Mouse (Mus musculus): ENCODE measurements around the gene Npl. TPM values are rescaled to one million over a fixed set of nuclear protein-coding genes. Genes with fewer than 3 reads are reported as not detected.
A peak's percentile ranks its signal among the peaks of the same experiment; 100 is the strongest.

The Npl gene
- total and polyA plus RNA-seq, 2 experiments from 2014 or later, result 0.57 to 3.2 TPM

DNA sequence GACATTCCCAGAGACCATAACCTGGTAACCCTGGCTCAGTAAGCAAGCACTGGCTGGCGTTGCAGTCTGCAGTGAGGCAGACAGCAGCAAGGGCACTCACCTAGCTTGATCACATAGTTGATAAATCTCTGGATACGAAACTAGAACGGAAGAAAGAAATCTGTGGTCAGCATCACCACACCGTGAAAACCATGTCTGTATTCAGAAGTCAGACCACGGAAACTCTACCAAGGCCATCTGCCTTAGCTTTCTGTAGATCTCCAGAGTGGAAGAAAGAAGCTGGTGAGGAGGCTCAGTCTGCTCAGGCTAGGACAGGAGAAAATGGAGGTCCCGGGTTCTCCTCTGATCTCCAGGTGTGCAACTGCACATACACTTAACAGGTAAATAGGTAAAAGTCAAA is 40.8 kb downstream of the Npl start:
- H3K27me3 ChIP-seq (ENCODE audit: control insufficient read depth, insufficient read depth, low read length), result no peaks in the 10 kb centered on the region
- no peaks in the 10 kb centered on the region for H3K9me3 ChIP-seq (replicated peaks; ENCODE audit: control insufficient read depth, low read length)
- H3K36me3 ChIP-seq (replicated peaks; ENCODE audit: control insufficient read depth, insufficient read depth, low read length), result no peaks in the 10 kb centered on the region
- TF ChIP-seq CTCF (IDR thresholded peaks at IDR 0.05; ENCODE audit: low read depth) (no peak), EP300 (IDR thresholded peaks at IDR 0.05; ENCODE audit: low read depth) (no peak)
- WGBS, result 78% methylated on average over 6 of the region's 6 CpGs
- no peak overlapping the region for H3K27ac ChIP-seq (ENCODE audit: low read depth)
- ATAC-seq (ENCODE audit: insufficient read depth, low read depth) (no peak), DNase-seq (ENCODE audit: low spot score) (no peak)
- H3K4me3 ChIP-seq (ENCODE audit: low read depth, low read length), result no peak overlapping the region
- no peak overlapping the region for H3K4me2 ChIP-seq (ENCODE audit: low read depth, low read length)
- H3K4me1 ChIP-seq (ENCODE audit: control insufficient read depth, insufficient read depth), result no peaks in the 10 kb centered on the region
- no peak overlapping the region for H3K9ac ChIP-seq (replicated peaks; ENCODE audit: low read depth, low read length)

GRCm38 (mm10) chr1:153506266-153506665 is 43.6 kb downstream of the Npl start:
- no peak for TF ChIP-seq EP300 (IDR thresholded peaks at IDR 0.05; ENCODE audit: low read depth)
- no peak for DNase-seq (ENCODE audit: low spot score)
- H3K4me2 ChIP-seq (ENCODE audit: low read depth, low read length), result no peak overlapping the region
- no peak overlapping the region for H3K4me3 ChIP-seq (ENCODE audit: low read depth, low read length)
- WGBS, result 54% methylated on average over 5 of the region's 6 CpGs
- no peaks in the 10 kb centered on the region for H3K27me3 ChIP-seq (ENCODE audit: control insufficient read depth, insufficient read depth, low read length)
- ATAC-seq (ENCODE audit: insufficient read depth, low read depth), result no peak
- no peak overlapping the region for H3K27ac ChIP-seq (ENCODE audit: low read depth)
- no peaks in the 10 kb centered on the region for H3K4me1 ChIP-seq (ENCODE audit: control insufficient read depth, insufficient read depth)
- no peaks in the 10 kb centered on the region for H3K36me3 ChIP-seq (replicated peaks; ENCODE audit: control insufficient read depth, insufficient read depth, low read length)
- no peaks in the 10 kb centered on the region for H3K9me3 ChIP-seq (replicated peaks; ENCODE audit: control insufficient read depth, low read length)
- H3K9ac ChIP-seq (replicated peaks; ENCODE audit: low read depth, low read length), result no peak overlapping the region

- WGBS, result 29% methylated on average over 5 of the region's 5 CpGs
- H3K36me3 ChIP-seq (replicated peaks; ENCODE audit: control insufficient read depth, insufficient read depth, low read length), result no peaks in the 10 kb centered on the region
- H3K9ac ChIP-seq (replicated peaks; ENCODE audit: low read depth, low read length), result no peak overlapping the region
- no peak overlapping the region for H3K4me2 ChIP-seq (ENCODE audit: low read depth, low read length)
- no peak for TF ChIP-seq EP300 (IDR thresholded peaks at IDR 0.05; ENCODE audit: low read depth)
- TF ChIP-seq CTCF (IDR thresholded peaks at IDR 0.05; ENCODE audit: low read depth), result no peak
- H3K4me3 ChIP-seq (ENCODE audit: low read depth, low read length), result no peak overlapping the region
- no peaks in the 10 kb centered on the region for H3K9me3 ChIP-seq (replicated peaks; ENCODE audit: control insufficient read depth, low read length)
- H3K4me1 ChIP-seq (ENCODE audit: control insufficient read depth, insufficient read depth), result no peaks in the 10 kb centered on the region
- ATAC-seq (ENCODE audit: insufficient read depth, low read depth) (peak; percentile 27; the same call in 1 of the 2 replicates), DNase-seq (ENCODE audit: low spot score) (no peak)
- H3K27me3 ChIP-seq (ENCODE audit: control insufficient read depth, insufficient read depth, low read length), result no peaks in the 10 kb centered on the region
- H3K27ac ChIP-seq (ENCODE audit: low read depth), result peak overlapping the region; percentile 30; the same call in 1 of the 2 replicates
Measured at GRCm38 (mm10) chr1:153501644-153502321, 48.1 kb downstream of the Npl start.

DNA sequence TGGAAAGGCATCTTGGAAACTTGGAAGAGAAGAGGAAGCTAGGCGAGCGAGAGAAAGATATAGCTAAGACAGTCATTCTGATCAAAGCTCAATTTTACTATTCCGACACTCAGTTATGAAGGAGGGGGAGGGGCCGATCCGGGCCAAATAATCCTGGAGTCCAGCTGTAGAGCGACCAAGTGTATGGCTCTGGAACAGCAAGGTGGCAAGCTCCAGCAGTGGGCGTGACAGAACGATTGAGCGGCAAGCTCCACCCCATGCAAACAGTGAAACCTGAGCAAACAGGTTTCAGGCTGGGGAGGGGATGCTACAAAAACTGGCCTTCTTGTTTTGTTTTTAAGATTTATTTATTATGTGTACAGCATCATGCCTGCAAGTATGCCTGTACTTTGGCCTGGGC is 49.8 kb downstream of the Npl start:
- no peaks in the 10 kb centered on the region for H3K9me3 ChIP-seq (replicated peaks; ENCODE audit: control insufficient read depth, low read length)

GRCm38 (mm10) chr1:153496030-153496429 is 53.8 kb downstream of the Npl start:
- ATAC-seq (ENCODE audit: insufficient read depth, low read depth) (no peak), DNase-seq (ENCODE audit: low spot score) (no peak)
- Histone ChIP-seq H3K9me3 (replicated peaks; ENCODE audit: control insufficient read depth, low read length) (no peaks in the 10 kb centered on the region), H3K4me3 (ENCODE audit: low read depth, low read length) (no peak overlapping the region), H3K27me3 (ENCODE audit: control insufficient read depth, insufficient read depth, low read length) (no peaks in the 10 kb centered on the region), H3K4me1 (ENCODE audit: control insufficient read depth, insufficient read depth) (no peaks in the 10 kb centered on the region), H3K4me2 (ENCODE audit: low read depth, low read length) (no peak overlapping the region), H3K27ac (ENCODE audit: low read depth) (no peak overlapping the region), H3K36me3 (replicated peaks; ENCODE audit: control insufficient read depth, insufficient read depth, low read length) (no peaks in the 10 kb centered on the region), H3K9ac (replicated peaks; ENCODE audit: low read depth, low read length) (no peak overlapping the region)
- TF ChIP-seq CTCF (IDR thresholded peaks at IDR 0.05; ENCODE audit: low read depth) (no peak), EP300 (IDR thresholded peaks at IDR 0.05; ENCODE audit: low read depth) (no peak)
- 73% methylated on average over 3 of the region's 3 CpGs for WGBS

More for the DNA sequence above, 49.8 kb downstream of the Npl start:
- WGBS, result 84% methylated on average over 9 of the region's 9 CpGs
- TF ChIP-seq EP300 (IDR thresholded peaks at IDR 0.05; ENCODE audit: low read depth) (no peak), CTCF (IDR thresholded peaks at IDR 0.05; ENCODE audit: low read depth) (no peak)
- Histone ChIP-seq H3K4me3 (ENCODE audit: low read depth, low read length) (no peak overlapping the region), H3K27ac (ENCODE audit: low read depth) (no peak overlapping the region), H3K27me3 (ENCODE audit: control insufficient read depth, insufficient read depth, low read length) (no peaks in the 10 kb centered on the region), H3K4me2 (ENCODE audit: low read depth, low read length) (no peak overlapping the region), H3K4me1 (ENCODE audit: control insufficient read depth, insufficient read depth) (no peaks in the 10 kb centered on the region), H3K36me3 (replicated peaks; ENCODE audit: control insufficient read depth, insufficient read depth, low read length) (no peaks in the 10 kb centered on the region), H3K9ac (replicated peaks; ENCODE audit: low read depth, low read length) (no peak overlapping the region)
- ATAC-seq (ENCODE audit: insufficient read depth, low read depth) (no peak), DNase-seq (ENCODE audit: low spot score) (no peak)

- no peaks in the 10 kb centered on the region for H3K36me3 ChIP-seq (replicated peaks; ENCODE audit: control insufficient read depth, insufficient read depth, low read length)
- no peaks in the 10 kb centered on the region for H3K9me3 ChIP-seq (replicated peaks; ENCODE audit: control insufficient read depth, low read length)
- no peak overlapping the region for H3K4me3 ChIP-seq (ENCODE audit: low read depth, low read length)
- 26% methylated on average over 6 of the region's 6 CpGs for WGBS
- no peak for ATAC-seq (ENCODE audit: insufficient read depth, low read depth)
- H3K9ac ChIP-seq (replicated peaks; ENCODE audit: low read depth, low read length), result no peak overlapping the region
- no peaks in the 10 kb centered on the region for H3K4me1 ChIP-seq (ENCODE audit: control insufficient read depth, insufficient read depth)
- no peak for TF ChIP-seq CTCF (IDR thresholded peaks at IDR 0.05; ENCODE audit: low read depth)
- TF ChIP-seq EP300 (IDR thresholded peaks at IDR 0.05; ENCODE audit: low read depth), result no peak
- DNase-seq (ENCODE audit: low spot score), result no peak
- no peaks in the 10 kb centered on the region for H3K27me3 ChIP-seq (ENCODE audit: control insufficient read depth, insufficient read depth, low read length)
- H3K27ac ChIP-seq (ENCODE audit: low read depth), result no peak overlapping the region
- H3K4me2 ChIP-seq (ENCODE audit: low read depth, low read length), result no peak overlapping the region
Measured at GRCm38 (mm10) chr1:153493931-153494330, 55.9 kb downstream of the Npl start.

Data from heart, postnatal 0 days (tissue).